In the genomic region with DNA sequence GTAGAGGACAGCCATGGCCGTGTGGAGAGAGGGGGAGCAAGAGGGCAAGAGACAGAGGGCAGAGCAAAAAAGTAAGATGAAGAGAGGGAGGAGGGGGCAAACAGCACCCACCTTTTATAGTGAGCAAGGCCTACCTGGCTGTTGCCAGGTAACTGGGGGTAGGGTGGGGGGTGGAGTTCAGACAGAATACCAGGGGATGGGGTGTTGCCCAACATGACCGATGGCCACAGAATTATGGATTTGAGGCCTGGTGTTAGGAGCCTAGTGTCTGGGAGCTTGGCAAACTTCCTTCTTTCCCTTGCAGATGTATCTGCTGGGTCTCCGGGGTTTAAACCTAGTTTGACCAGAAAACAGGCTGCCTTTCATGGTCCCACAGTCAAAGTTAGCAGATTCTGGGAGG, we compare ENCODE assay signal across 22 mouse cellular contexts. TPM values are rescaled to one million over a fixed set of nuclear protein-coding genes. Genes with fewer than 3 reads are reported as not detected.
A peak's percentile ranks its signal among the peaks of the same experiment; 100 is the strongest.
DNase-seq lines count a peak whose midpoint lies in the region; ATAC-seq and TF ChIP-seq lines count a peak whose summit lies in the region.
"Had no signal": no experiment of that assay in that cellular context is flagged by ENCODE, and none has a peak within 500 bp of the region (broad histone marks: within the 10 kb centered on the region; RNA-seq: fewer than 3 reads in every experiment).

No protein-coding gene starts in this region.

- no peaks in the 10 kb centered on the region for H3K79me2 ChIP-seq in liver, adult 2 months (ENCODE audit: control insufficient read depth, insufficient read depth, low read length)

- H3K4me2 ChIP-seq in intestine, postnatal 0 days (replicated peaks; ENCODE audit: low read depth): no peak overlapping the region
- H3K4me2 ChIP-seq in intestine, embryonic 16.5 days (ENCODE audit: low read depth, low read length): no peak overlapping the region
- no peak overlapping the region for H3K4me2 ChIP-seq in liver, embryonic 12.5 days
- H3K4me2 ChIP-seq in liver, postnatal 0 days (ENCODE audit: low read depth, low read length): no peak overlapping the region
- H3K4me2 ChIP-seq in liver, embryonic 11.5 days: no peak overlapping the region

- TF ChIP-seq CTCF in intestine, postnatal 0 days (IDR thresholded peaks at IDR 0.05; ENCODE audit: low read depth): peak; percentile 1; the same call in 1 of the 2 replicates
- TF ChIP-seq CTCF in liver, adult 2 months (IDR thresholded peaks at IDR 0.05; ENCODE audit: low read depth, low read length): no peak
- no peak for TF ChIP-seq CTCF in liver, postnatal 0 days (IDR thresholded peaks at IDR 0.05; ENCODE audit: low read depth)

- TF ChIP-seq EP300 in liver, postnatal 0 days (IDR thresholded peaks at IDR 0.05; ENCODE audit: low read depth): no peak

- no peaks in the 10 kb centered on the region for H3K27me3 ChIP-seq in intestine, postnatal 0 days (replicated peaks; ENCODE audit: control insufficient read depth, insufficient read depth, low read length)
- H3K27me3 ChIP-seq in intestine, embryonic 16.5 days (replicated peaks; ENCODE audit: control insufficient read depth, insufficient read depth, low read length): no peaks in the 10 kb centered on the region
- H3K27me3 ChIP-seq in liver, adult 2 months (ENCODE audit: control insufficient read depth, insufficient read depth, low read length): no peaks in the 10 kb centered on the region
- H3K27me3 ChIP-seq in liver, embryonic 12.5 days (replicated peaks): peaks cover 6% of the 10 kb centered on the region; the same call in 1 of the 2 replicates
- no peaks in the 10 kb centered on the region for H3K27me3 ChIP-seq in liver, postnatal 0 days (ENCODE audit: insufficient read depth, low read length)
- no peaks in the 10 kb centered on the region for H3K27me3 ChIP-seq in liver, embryonic 11.5 days (replicated peaks; ENCODE audit: control insufficient read depth, insufficient read depth, low read length)
- H3K27me3 ChIP-seq: CH12.LX had no signal

- H3K36me3 ChIP-seq in intestine, postnatal 0 days (ENCODE audit: control insufficient read depth, insufficient read depth): no peaks in the 10 kb centered on the region
- H3K36me3 ChIP-seq in intestine, embryonic 16.5 days (ENCODE audit: control insufficient read depth, insufficient read depth, low read length): no peaks in the 10 kb centered on the region
- H3K36me3 ChIP-seq in liver, adult 2 months (ENCODE audit: control insufficient read depth, insufficient read depth, low read length): no peaks in the 10 kb centered on the region
- H3K36me3 ChIP-seq in liver, embryonic 12.5 days: no peaks in the 10 kb centered on the region
- H3K36me3 ChIP-seq in liver, postnatal 0 days (replicated peaks; ENCODE audit: insufficient read depth, low read length): no peaks in the 10 kb centered on the region
- H3K36me3 ChIP-seq in liver, embryonic 11.5 days (ENCODE audit: control insufficient read depth, insufficient read depth, low read length): no peaks in the 10 kb centered on the region
- H3K36me3 ChIP-seq: G1E had no signal

- WGBS in intestine, postnatal 0 days: 79% methylated on average over 3 of the region's 3 CpGs
- 84% methylated on average over 3 of the region's 3 CpGs for WGBS in intestine, embryonic 16.5 days
- 47% methylated on average over 3 of the region's 3 CpGs for WGBS in liver, adult 2 months
- 60% methylated on average over 3 of the region's 3 CpGs for WGBS in liver, embryonic 12.5 days (ENCODE audit: insufficient replicate concordance)
- 58% methylated on average over 3 of the region's 3 CpGs for WGBS in liver, postnatal 0 days (ENCODE audit: insufficient replicate concordance)
- WGBS in liver, embryonic 11.5 days: 68% methylated on average over 3 of the region's 3 CpGs

- DNase-seq in heart, adult 11 months: peak; percentile 44
- DNase-seq in heart, postnatal 4 days: no peak
- DNase-seq in liver, adult 2 months (ENCODE audit: extremely low read depth, low read depth, low spot score): peak; percentile 27
- peak; percentile 59 for DNase-seq in liver, postnatal 0 days
- no peak for DNase-seq in liver, embryonic 11.5 days (ENCODE audit: low spot score)
- DNase-seq: adrenal gland, adult 2 months; adrenal gland, adult 8-10 months; adrenal gland, postnatal 10 days; adrenal gland, postnatal 14 days; adrenal gland, postnatal 25 days; adrenal gland, postnatal 36 days; B cell, adult 2 months; cerebellum, adult 11 months; cerebellum, adult 11-12 months had no signal

- H3K4me3 ChIP-seq in intestine, postnatal 0 days (ENCODE audit: low read depth, low read length): no peak overlapping the region
- no peak overlapping the region for H3K4me3 ChIP-seq in intestine, embryonic 16.5 days (ENCODE audit: low read length)
- H3K4me3 ChIP-seq in liver, adult 2 months (ENCODE audit: insufficient read depth, low read depth, low read length): no peak overlapping the region
- H3K4me3 ChIP-seq in liver, embryonic 12.5 days: no peak overlapping the region
- no peak overlapping the region for H3K4me3 ChIP-seq in liver, postnatal 0 days (ENCODE audit: low read depth, low read length)
- H3K4me3 ChIP-seq in liver, embryonic 11.5 days (ENCODE audit: low read depth, low read length): no peak overlapping the region

- H3K9me3 ChIP-seq in intestine, postnatal 0 days (ENCODE audit: control insufficient read depth): no peaks in the 10 kb centered on the region
- H3K9me3 ChIP-seq in intestine, embryonic 16.5 days (ENCODE audit: control insufficient read depth, low read length): no peaks in the 10 kb centered on the region
- H3K9me3 ChIP-seq in liver, embryonic 12.5 days (replicated peaks): no peaks in the 10 kb centered on the region
- no peaks in the 10 kb centered on the region for H3K9me3 ChIP-seq in liver, postnatal 0 days (ENCODE audit: low read length)
- no peaks in the 10 kb centered on the region for H3K9me3 ChIP-seq in liver, embryonic 11.5 days (ENCODE audit: control insufficient read depth, low read length)

- H3K27ac ChIP-seq in intestine, postnatal 0 days (ENCODE audit: low read depth, low read length): no peak overlapping the region
- no peak overlapping the region for H3K27ac ChIP-seq in intestine, embryonic 16.5 days (ENCODE audit: low read length)
- no peak overlapping the region for H3K27ac ChIP-seq in liver, adult 2 months (replicated peaks; ENCODE audit: insufficient read depth, low read depth, low read length)
- H3K27ac ChIP-seq in liver, embryonic 12.5 days: no peak overlapping the region
- H3K27ac ChIP-seq in liver, postnatal 0 days (ENCODE audit: low read depth): no peak overlapping the region
- no peak overlapping the region for H3K27ac ChIP-seq in liver, embryonic 11.5 days (ENCODE audit: low read depth, low read length)

- no peak for TF ChIP-seq POLR2A in liver, adult 2 months (IDR thresholded peaks at IDR 0.05; ENCODE audit: extremely low read depth, insufficient read depth, low read length)

- no peak for ATAC-seq in intestine, postnatal 0 days
- ATAC-seq in intestine, embryonic 16.5 days: no peak
- no peak for ATAC-seq in liver, embryonic 12.5 days
- peak; percentile 81 for ATAC-seq in liver, postnatal 0 days
- ATAC-seq in liver, embryonic 11.5 days (replicated peaks; ENCODE audit: low FRiP score): no peak
- ATAC-seq: activated CD4-positive, CD25-positive, alpha-beta regulatory T cell, adult 4 months; CD4-positive, CD25-positive, alpha-beta regulatory T cell, adult 4 months; Patski had no signal

- no peak overlapping the region for H3K9ac ChIP-seq in intestine, postnatal 0 days (ENCODE audit: low read depth, low read length)
- H3K9ac ChIP-seq in intestine, embryonic 16.5 days (ENCODE audit: low read depth, low read length): no peak overlapping the region
- no peak overlapping the region for H3K9ac ChIP-seq in liver, adult 2 months (ENCODE audit: low read depth, low read length)
- H3K9ac ChIP-seq in liver, embryonic 12.5 days: no peak overlapping the region
- H3K9ac ChIP-seq in liver, postnatal 0 days (replicated peaks): no peak overlapping the region
- H3K9ac ChIP-seq in liver, embryonic 11.5 days (ENCODE audit: low read depth, low read length): no peak overlapping the region

- H3K4me1 ChIP-seq in intestine, postnatal 0 days (replicated peaks; ENCODE audit: control insufficient read depth, insufficient read depth, low read length): no peaks in the 10 kb centered on the region; the same call in 1 of the 2 replicates
- no peaks in the 10 kb centered on the region for H3K4me1 ChIP-seq in intestine, embryonic 16.5 days (ENCODE audit: control insufficient read depth, insufficient read depth, low read length)
- no peaks in the 10 kb centered on the region for H3K4me1 ChIP-seq in liver, adult 2 months (ENCODE audit: control insufficient read depth, insufficient read depth, low read length)
- H3K4me1 ChIP-seq in liver, embryonic 12.5 days: no peaks in the 10 kb centered on the region
- peaks cover 3% of the 10 kb centered on the region for H3K4me1 ChIP-seq in liver, postnatal 0 days (ENCODE audit: insufficient read depth)
- H3K4me1 ChIP-seq in liver, embryonic 11.5 days (replicated peaks; ENCODE audit: control insufficient read depth, insufficient read depth, low read length): no peaks in the 10 kb centered on the region

RNA-seq across cellular contexts. Expression of gene Stt3b, which starts 34.7 kb away (rescaled TPM):
- 10 to 100 TPM; 80.9 to 84.0 TPM for total RNA-seq in heart, postnatal 4 days (2021)
- 51.5 and 54.1 TPM in 2 replicates for polyA plus RNA-seq in intestine, postnatal 0 days (2015; fragmentation: Nextera tagmentation; extraction: Ambion mirVana)
- 108 and 127 TPM in 2 replicates for polyA plus RNA-seq in intestine, embryonic 16.5 days (2015; fragmentation: Nextera tagmentation; extraction: Ambion mirVana)
- total RNA-seq in liver, adult 2 months (2014; rRNA removed): 60.5 and 73.4 TPM in 2 replicates
- polyA plus RNA-seq in liver, adult 2 months (2012; rRNA removed): 28.2 and 33.8 TPM in 2 replicates
- polyA plus RNA-seq in liver, embryonic 12.5 days (2016; fragmentation: Nextera tagmentation; extraction: Ambion mirVana): 102 and 106 TPM in 2 replicates
- 41.8 and 43.8 TPM in 2 replicates for polyA plus RNA-seq in liver, postnatal 0 days (2015; fragmentation: Nextera tagmentation; extraction: Ambion mirVana)
- polyA plus RNA-seq in liver, embryonic 11.5 days (2014; fragmentation: Nextera tagmentation; extraction: Ambion mirVana): 113 and 130 TPM in 2 replicates

Comparison
In these comparisons a context has a peak if more than half of its experiments do, and no peak if none do; other contexts are left out.
1. DNase-seq: peak in heart, adult 11 months (single experiment), liver, adult 2 months (single experiment) and liver, postnatal 0 days (single experiment); none in heart, postnatal 4 days (single experiment) and liver, embryonic 11.5 days (single experiment).